ENCODE assay signal across 1 mouse cellular context in the genomic region with DNA sequence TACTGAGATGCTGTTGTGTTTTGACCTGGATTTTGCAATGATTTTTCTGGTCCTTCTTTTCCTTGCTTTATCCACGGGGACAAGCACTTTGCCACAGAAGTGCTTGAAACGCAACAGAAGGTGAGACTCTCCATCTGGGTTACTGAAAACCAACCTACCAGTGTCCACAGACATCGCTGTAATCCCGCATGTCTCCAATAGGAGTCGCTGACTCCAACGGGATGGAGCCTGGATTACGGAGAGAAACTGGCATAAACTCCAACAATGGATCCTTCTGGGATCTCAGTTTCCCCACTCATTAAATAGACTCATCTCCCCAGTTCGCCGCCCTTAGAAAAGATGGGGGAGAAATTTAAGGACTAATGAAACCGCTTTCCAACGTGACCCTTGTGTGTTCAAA.
TF ChIP-seq lines count a peak whose summit lies in the region.

No protein-coding gene starts in this region.

TF ChIP-seq in MEL, 35 proteins besides CTCF, POLR2A, EP300 and RAD21 (continued from another document):
- TF ChIP-seq RCOR1 (IDR thresholded peaks at IDR 0.05; ENCODE audit: low read depth, low read length) (no peak), MYB (IDR thresholded peaks at IDR 0.05; ENCODE audit: low read depth, low read length) (no peak)
